Mouse (Mus musculus): ENCODE data around the gene Camk2b. TPM values are rescaled to one million over a fixed set of nuclear protein-coding genes. Genes with fewer than 3 reads are reported as not detected.
A peak's percentile ranks its signal among the peaks of the same experiment; 100 is the strongest.

Gene Camk2b
- polyA plus RNA-seq, 1 experiment from 2014 or later: 12.1 TPM

GRCm38 (mm10) chr11:6065551-6066121 is 526 bp downstream of the Camk2b start:
- no peak overlapping the region for H3K27ac ChIP-seq (ENCODE audit: low read depth, low read length)

GRCm38 (mm10) chr11:6065046-6065521 is 1.1 kb downstream of the Camk2b start:
- no peak for TF ChIP-seq CTCF (IDR thresholded peaks at IDR 0.05; ENCODE audit: low read depth)
- H3K9ac ChIP-seq (ENCODE audit: low read depth, low read length): no peak overlapping the region; the same call in 1 of the 2 replicates
- H3K27ac ChIP-seq (ENCODE audit: low read depth, low read length): no peak overlapping the region
- H3K4me1 ChIP-seq (replicated peaks; ENCODE audit: control insufficient read depth, insufficient read depth, low read length): no peaks in the 10 kb centered on the region
- under 1% methylated on average over 51 of the region's 55 CpGs for WGBS
- peak overlapping the region; percentile 56 for H3K4me3 ChIP-seq (ENCODE audit: low read depth, low read length)
- no peaks in the 10 kb centered on the region for H3K36me3 ChIP-seq (ENCODE audit: control insufficient read depth, insufficient read depth)
- peak overlapping the region; percentile 91 for H3K4me2 ChIP-seq (replicated peaks; ENCODE audit: low read depth)
- peak; percentile 21; the same call in 1 of the 2 replicates for ATAC-seq
- peaks cover 69% of the 10 kb centered on the region for H3K27me3 ChIP-seq (replicated peaks; ENCODE audit: control insufficient read depth, insufficient read depth, low read length)
- H3K9me3 ChIP-seq (ENCODE audit: control insufficient read depth): no peaks in the 10 kb centered on the region

More at GRCm38 (mm10) chr11:6065551-6066121, 526 bp downstream of the Camk2b start:
- Histone ChIP-seq H3K9me3 (ENCODE audit: control insufficient read depth) (no peaks in the 10 kb centered on the region), H3K27me3 (replicated peaks; ENCODE audit: control insufficient read depth, insufficient read depth, low read length) (peaks cover 69% of the 10 kb centered on the region), H3K9ac (ENCODE audit: low read depth, low read length) (no peak overlapping the region; the same call in 1 of the 2 replicates), H3K4me1 (replicated peaks; ENCODE audit: control insufficient read depth, insufficient read depth, low read length) (no peaks in the 10 kb centered on the region), H3K4me2 (replicated peaks; ENCODE audit: low read depth) (peak overlapping the region; percentile 91), H3K36me3 (ENCODE audit: control insufficient read depth, insufficient read depth) (no peaks in the 10 kb centered on the region), H3K4me3 (ENCODE audit: low read depth, low read length) (peak overlapping the region; percentile 56)
- no peak for TF ChIP-seq CTCF (IDR thresholded peaks at IDR 0.05; ENCODE audit: low read depth)
- WGBS: under 1% methylated on average over 78 of the region's 95 CpGs
- ATAC-seq: peak; percentile 50

GRCm38 (mm10) chr11:6064215-6065045 is 1.7 kb downstream of the Camk2b start:
- H3K27me3 ChIP-seq (replicated peaks; ENCODE audit: control insufficient read depth, insufficient read depth, low read length): peaks cover 64% of the 10 kb centered on the region
- peak overlapping the region; percentile 91 for H3K4me2 ChIP-seq (replicated peaks; ENCODE audit: low read depth)
- peak overlapping the region; percentile 56 for H3K4me3 ChIP-seq (ENCODE audit: low read depth, low read length)
- H3K9me3 ChIP-seq (ENCODE audit: control insufficient read depth): no peaks in the 10 kb centered on the region
- no peaks in the 10 kb centered on the region for H3K4me1 ChIP-seq (replicated peaks; ENCODE audit: control insufficient read depth, insufficient read depth, low read length)
- 4% methylated on average over 30 of the region's 30 CpGs for WGBS
- no peak for TF ChIP-seq CTCF (IDR thresholded peaks at IDR 0.05; ENCODE audit: low read depth)
- ATAC-seq: no peak
- no peaks in the 10 kb centered on the region for H3K36me3 ChIP-seq (ENCODE audit: control insufficient read depth, insufficient read depth)
- H3K9ac ChIP-seq (ENCODE audit: low read depth, low read length): no peak overlapping the region; the same call in 1 of the 2 replicates
- H3K27ac ChIP-seq (ENCODE audit: low read depth, low read length): no peak overlapping the region

- H3K4me2 ChIP-seq (replicated peaks; ENCODE audit: low read depth): no peak overlapping the region
- no peak for ATAC-seq
Measured at GRCm38 (mm10) chr11:6063501-6064214, 2.5 kb downstream of the Camk2b start.

GRCm38 (mm10) chr11:6063065-6063464 is 3.1 kb downstream of the Camk2b start:
- Histone ChIP-seq H3K4me3 (ENCODE audit: low read depth, low read length) (no peak overlapping the region), H3K4me2 (replicated peaks; ENCODE audit: low read depth) (no peak overlapping the region), H3K9ac (ENCODE audit: low read depth, low read length) (no peak overlapping the region), H3K27me3 (replicated peaks; ENCODE audit: control insufficient read depth, insufficient read depth, low read length) (peaks cover 51% of the 10 kb centered on the region), H3K9me3 (ENCODE audit: control insufficient read depth) (no peaks in the 10 kb centered on the region), H3K4me1 (replicated peaks; ENCODE audit: control insufficient read depth, insufficient read depth, low read length) (no peaks in the 10 kb centered on the region), H3K36me3 (ENCODE audit: control insufficient read depth, insufficient read depth) (no peaks in the 10 kb centered on the region), H3K27ac (ENCODE audit: low read depth, low read length) (no peak overlapping the region)
- no peak for TF ChIP-seq CTCF (IDR thresholded peaks at IDR 0.05; ENCODE audit: low read depth)
- ATAC-seq: no peak
- WGBS: 85% methylated on average over 7 of the region's 7 CpGs

More at GRCm38 (mm10) chr11:6063501-6064214, 2.5 kb downstream of the Camk2b start:
- Histone ChIP-seq H3K4me1 (replicated peaks; ENCODE audit: control insufficient read depth, insufficient read depth, low read length) (no peaks in the 10 kb centered on the region), H3K9ac (ENCODE audit: low read depth, low read length) (no peak overlapping the region), H3K27ac (ENCODE audit: low read depth, low read length) (no peak overlapping the region), H3K36me3 (ENCODE audit: control insufficient read depth, insufficient read depth) (no peaks in the 10 kb centered on the region), H3K4me3 (ENCODE audit: low read depth, low read length) (no peak overlapping the region), H3K9me3 (ENCODE audit: control insufficient read depth) (no peaks in the 10 kb centered on the region), H3K27me3 (replicated peaks; ENCODE audit: control insufficient read depth, insufficient read depth, low read length) (peaks cover 56% of the 10 kb centered on the region)
- 46% methylated on average over 17 of the region's 17 CpGs for WGBS
- 0 out of 2 replicates have a peak, but pooled peaks have one; percentile 3 for TF ChIP-seq CTCF (IDR thresholded peaks at IDR 0.05; ENCODE audit: low read depth)

- peaks cover 47% of the 10 kb centered on the region for H3K27me3 ChIP-seq (replicated peaks; ENCODE audit: control insufficient read depth, insufficient read depth, low read length)
Measured at GRCm38 (mm10) chr11:6062329-6062728, 3.8 kb downstream of the Camk2b start.

More at GRCm38 (mm10) chr11:6062329-6062728, 3.8 kb downstream of the Camk2b start:
- TF ChIP-seq CTCF (IDR thresholded peaks at IDR 0.05; ENCODE audit: low read depth): no peak
- no peak for ATAC-seq
- H3K36me3 ChIP-seq (ENCODE audit: control insufficient read depth, insufficient read depth): no peaks in the 10 kb centered on the region
- H3K4me1 ChIP-seq (replicated peaks; ENCODE audit: control insufficient read depth, insufficient read depth, low read length): no peaks in the 10 kb centered on the region
- H3K9ac ChIP-seq (ENCODE audit: low read depth, low read length): no peak overlapping the region
- H3K4me2 ChIP-seq (replicated peaks; ENCODE audit: low read depth): no peak overlapping the region
- 87% methylated on average over 11 of the region's 11 CpGs for WGBS
- no peak overlapping the region for H3K27ac ChIP-seq (ENCODE audit: low read depth, low read length)
- no peak overlapping the region for H3K4me3 ChIP-seq (ENCODE audit: low read depth, low read length)
- H3K9me3 ChIP-seq (ENCODE audit: control insufficient read depth): no peaks in the 10 kb centered on the region

Data from intestine, postnatal 0 days (tissue).